Mouse (Mus musculus): ENCODE results near the gene Trappc3l. TPM values are rescaled to one million over a fixed set of nuclear protein-coding genes. Genes with fewer than 3 reads are reported as not detected.
"Not testable (repeated sequence)": the region's sequence is repeated elsewhere in the genome, so short reads cannot be mapped to it uniquely, and the experiment has no call there.

Trappc3l gene
- not detected in 2 replicates for polyA plus RNA-seq (2015; fragmentation: Nextera tagmentation; extraction: Ambion mirVana)

DNA sequence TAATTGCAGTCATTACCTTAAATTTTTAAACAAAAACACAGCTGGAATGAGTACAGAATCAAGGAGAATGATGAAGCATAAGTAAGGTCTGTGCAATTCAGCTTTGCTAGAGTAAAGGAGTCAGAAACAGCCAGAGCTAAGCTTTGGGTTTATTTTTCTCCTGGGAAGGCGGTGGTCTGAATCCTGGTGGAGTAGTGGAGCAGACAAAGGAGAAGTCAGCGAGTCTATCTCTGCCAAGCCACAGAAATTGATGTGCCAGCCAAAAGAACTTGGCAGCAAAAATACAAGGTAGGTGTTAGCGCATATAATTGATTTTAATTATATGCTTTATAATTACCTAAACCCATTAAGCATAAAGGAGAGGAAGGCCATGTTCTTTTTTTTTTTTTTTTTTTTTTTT, at the start of gene Trappc3l:
Gene Trappc3l (plus strand): TSS at position 197 of the 400 bp plus-strand sequence.
- Histone ChIP-seq H3K36me3 (no peaks in the 10 kb centered on the region), H3K4me3 (replicated peaks) (no peak within 1 kb of the TSS), H3K27me3 (replicated peaks) (no peaks in the 10 kb centered on the region), H3K9ac (no peak within 1 kb of the TSS), H3K4me2 (no peak within 1 kb of the TSS), H3K27ac (no peak within 1 kb of the TSS), H3K9me3 (no peaks in the 10 kb centered on the region), H3K4me1 (no peaks in the 10 kb centered on the region)
- ATAC-seq (ENCODE audit: insufficient read depth, low FRiP score, low read depth) = no peak
- 80% methylated on average over 3 of the region's 3 CpGs for WGBS

DNA sequence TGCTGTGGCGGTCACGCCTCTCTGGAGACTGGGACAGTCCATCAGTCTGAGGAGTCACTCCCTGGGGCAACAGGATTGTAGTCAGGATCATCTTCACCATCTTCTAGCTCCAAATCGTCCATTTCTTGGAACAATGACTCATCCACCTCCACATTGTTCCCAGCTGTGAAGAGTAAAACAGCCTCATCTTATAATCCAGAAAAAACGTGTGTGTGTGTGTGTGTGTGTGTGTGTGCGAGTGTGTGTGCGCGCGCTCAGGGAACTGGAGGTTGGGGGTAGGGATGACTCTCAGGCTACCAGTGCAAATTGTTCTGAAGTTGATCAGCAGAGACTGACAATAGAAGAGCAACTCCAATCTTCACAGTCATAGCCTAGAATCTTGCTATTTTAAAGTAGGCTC, 40.7 kb upstream of the Trappc3l start:
- H3K9ac ChIP-seq; ATAC-seq (ENCODE audit: insufficient read depth, low FRiP score, low read depth); H3K4me3 ChIP-seq (replicated peaks); H3K27me3 ChIP-seq (replicated peaks); H3K27ac ChIP-seq; H3K9me3 ChIP-seq; H3K4me1 ChIP-seq; H3K4me2 ChIP-seq: not testable (repeated sequence)
- H3K36me3 ChIP-seq = peaks cover 27% of the 10 kb centered on the region
- 90% methylated on average over 6 of the region's 8 CpGs for WGBS

DNA sequence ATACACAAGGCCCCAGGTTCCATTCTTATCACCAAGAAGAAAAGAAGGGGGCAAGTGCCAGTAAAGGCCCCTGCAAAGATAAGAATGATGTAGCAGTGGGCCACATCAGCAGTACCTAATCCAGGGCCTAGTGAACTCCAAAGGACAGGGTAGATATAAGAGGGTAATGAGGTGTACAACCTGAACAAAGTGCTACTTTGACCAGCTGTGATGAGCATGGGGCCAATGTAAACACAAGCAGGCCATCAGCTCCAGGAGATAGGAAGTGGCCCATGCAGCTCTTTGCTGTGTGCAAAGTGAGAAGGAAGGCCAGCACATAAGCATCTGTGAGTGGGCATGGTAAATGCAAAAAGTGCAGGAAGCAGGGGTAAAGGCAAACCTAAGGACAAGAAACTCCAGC, 39.0 kb upstream of the Trappc3l start:
- no peak overlapping the region for H3K27ac ChIP-seq
- no peaks in the 10 kb centered on the region for H3K27me3 ChIP-seq (replicated peaks)
- no peak overlapping the region for H3K4me2 ChIP-seq
- peaks cover 27% of the 10 kb centered on the region for H3K36me3 ChIP-seq
- no peak overlapping the region for H3K9ac ChIP-seq
- H3K4me3 ChIP-seq (replicated peaks) = no peak overlapping the region
- no peak for ATAC-seq (ENCODE audit: insufficient read depth, low FRiP score, low read depth)
- H3K9me3 ChIP-seq = no peaks in the 10 kb centered on the region
- no peaks in the 10 kb centered on the region for H3K4me1 ChIP-seq

DNA sequence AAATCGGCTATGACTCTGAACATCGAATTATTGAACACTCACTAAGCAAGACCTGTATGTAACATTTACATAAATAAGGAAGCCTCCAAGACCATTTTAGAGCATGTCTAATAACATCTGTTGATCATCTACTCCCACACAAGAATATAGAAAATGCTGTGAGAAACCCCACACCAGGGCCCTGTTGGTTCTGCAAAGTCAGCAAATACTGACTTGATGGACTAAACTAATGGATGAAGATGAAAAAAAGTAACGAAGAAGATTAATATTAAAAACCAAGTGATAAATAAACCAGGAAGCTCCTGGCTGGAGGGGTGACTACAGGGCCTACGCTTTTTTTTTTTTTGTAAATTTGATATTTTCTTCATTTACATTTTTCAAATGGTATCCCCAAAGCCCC, 24.8 kb upstream of the Trappc3l start:
- ATAC-seq (ENCODE audit: insufficient read depth, low FRiP score, low read depth) = no peak
- no peaks in the 10 kb centered on the region for H3K9me3 ChIP-seq
- H3K4me3 ChIP-seq (replicated peaks) = no peak overlapping the region
- no peak overlapping the region for H3K4me2 ChIP-seq
- no peaks in the 10 kb centered on the region; the same call in 1 of the 2 replicates for H3K36me3 ChIP-seq
- H3K27ac ChIP-seq = no peak overlapping the region
- WGBS = 91% methylated on average over 4 of the region's 4 CpGs
- H3K4me1 ChIP-seq = no peaks in the 10 kb centered on the region
- H3K27me3 ChIP-seq (replicated peaks) = no peaks in the 10 kb centered on the region
- H3K9ac ChIP-seq = no peak overlapping the region

DNA sequence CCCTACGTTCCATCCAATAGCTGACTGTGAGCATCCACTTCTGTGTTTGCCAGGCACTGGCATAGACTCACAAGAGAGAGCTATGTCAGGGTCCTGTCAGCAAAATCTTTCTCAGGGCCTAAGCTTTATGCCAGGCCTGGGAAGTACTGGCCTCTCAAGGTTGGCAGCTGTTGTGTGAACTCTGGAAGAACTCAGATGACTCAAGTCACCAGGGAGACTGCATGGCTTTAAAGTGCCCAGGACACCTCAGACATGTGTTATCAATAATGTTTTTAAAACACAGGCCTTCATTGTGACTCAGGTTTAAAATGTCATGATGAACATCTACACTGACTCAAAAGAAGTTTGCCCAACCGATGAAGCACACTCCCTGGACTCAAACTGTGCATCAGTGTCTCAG, 24.2 kb upstream of the Trappc3l start:
- 90% methylated on average over 2 of the region's 2 CpGs for WGBS
- no peak overlapping the region for H3K4me3 ChIP-seq (replicated peaks)
- H3K27me3 ChIP-seq (replicated peaks) = no peaks in the 10 kb centered on the region
- ATAC-seq (ENCODE audit: insufficient read depth, low FRiP score, low read depth) = no peak
- no peak overlapping the region for H3K9ac ChIP-seq
- no peak overlapping the region for H3K4me2 ChIP-seq
- H3K27ac ChIP-seq = no peak overlapping the region
- H3K36me3 ChIP-seq = no peaks in the 10 kb centered on the region; the same call in 1 of the 2 replicates
- no peaks in the 10 kb centered on the region for H3K9me3 ChIP-seq
- H3K4me1 ChIP-seq = peaks cover 3% of the 10 kb centered on the region

DNA sequence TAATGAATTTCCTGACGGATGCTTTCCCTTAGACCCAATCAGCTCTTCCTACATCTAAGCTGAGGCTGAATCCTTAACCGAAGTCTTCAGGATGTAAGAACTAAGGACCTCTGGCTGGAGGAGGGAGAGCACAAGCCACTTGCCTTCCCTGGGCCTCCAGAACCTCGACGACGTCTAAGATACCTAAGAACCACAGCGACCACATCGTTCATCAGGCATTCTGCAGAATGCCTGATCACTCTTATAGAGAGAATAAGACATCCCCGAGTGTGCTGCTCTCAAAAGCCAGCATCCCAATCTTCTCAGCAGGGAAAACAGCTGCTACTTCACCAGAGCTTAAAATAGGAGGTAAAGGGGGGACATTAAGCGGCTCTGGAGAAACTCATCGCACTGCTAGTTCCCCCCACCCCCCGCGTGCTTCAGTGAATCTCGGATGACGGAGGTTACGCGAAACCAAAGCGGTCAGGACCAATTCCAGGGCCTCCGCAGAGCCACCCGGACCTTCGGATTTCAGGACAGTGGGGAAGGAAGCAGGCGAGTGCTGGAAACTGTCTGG, 18.6 kb upstream of the Trappc3l start:
- H3K27ac ChIP-seq = peak overlapping the region; percentile 96
- H3K36me3 ChIP-seq = no peaks in the 10 kb centered on the region
- no peaks in the 10 kb centered on the region for H3K9me3 ChIP-seq
- peak overlapping the region; percentile 82 for H3K9ac ChIP-seq
- H3K4me3 ChIP-seq (replicated peaks) = peak overlapping the region; percentile 85
- WGBS = under 1% methylated on average over 21 of the region's 21 CpGs
- H3K4me2 ChIP-seq = peak overlapping the region; percentile 69
- no peak for ATAC-seq (ENCODE audit: insufficient read depth, low FRiP score, low read depth)
- H3K4me1 ChIP-seq = peaks cover 4% of the 10 kb centered on the region
- no peaks in the 10 kb centered on the region for H3K27me3 ChIP-seq (replicated peaks)

DNA sequence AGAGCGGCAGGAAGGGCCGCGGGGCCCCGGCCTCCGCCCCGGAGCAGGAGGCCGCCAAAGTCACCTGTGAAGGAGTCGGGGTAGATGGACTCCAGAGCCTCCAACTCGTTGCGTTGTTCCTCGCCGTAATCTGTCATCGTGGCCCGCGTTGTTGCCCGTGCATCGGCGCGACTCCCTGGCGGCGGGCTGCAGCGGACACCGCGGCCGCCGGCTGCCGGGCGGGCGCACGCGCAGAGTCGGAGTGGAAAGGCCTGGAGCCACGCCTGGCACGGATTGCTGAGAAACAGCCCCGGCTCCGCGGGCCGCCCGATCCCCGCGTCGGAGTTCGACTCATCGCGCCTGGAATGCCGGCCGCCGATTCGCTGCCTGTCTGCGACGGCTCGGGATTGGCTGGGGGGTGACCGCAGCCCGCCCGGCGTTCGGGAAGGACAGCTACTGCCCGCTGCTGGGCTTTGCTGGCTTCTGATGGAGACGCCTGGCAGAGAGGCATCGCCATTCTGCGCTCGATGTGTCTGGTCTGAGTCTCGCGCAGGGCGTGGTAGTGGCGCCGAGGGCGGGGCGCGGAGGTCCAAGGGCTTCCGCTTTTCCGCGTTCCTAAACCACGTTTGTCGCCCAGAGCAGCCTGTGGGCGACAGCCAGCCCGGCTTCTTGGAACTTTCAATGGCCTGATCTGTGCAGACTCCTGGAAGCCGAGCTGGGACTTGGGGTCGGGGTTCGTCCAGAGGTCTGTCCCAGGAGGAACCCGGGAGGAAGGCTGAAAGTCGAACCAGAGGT, 17.9 kb upstream of the Trappc3l start, which contains the start of gene Rwdd1:
Gene Rwdd1 (minus strand): TSS at position 323 of the 774 bp plus-strand sequence.
- H3K9ac ChIP-seq = peak within 1 kb of the TSS; percentile 82
- no peaks in the 10 kb centered on the region for H3K27me3 ChIP-seq (replicated peaks)
- no peaks in the 10 kb centered on the region for H3K9me3 ChIP-seq
- H3K27ac ChIP-seq = peak within 1 kb of the TSS; percentile 96
- peaks cover 4% of the 10 kb centered on the region for H3K4me1 ChIP-seq
- under 1% methylated on average over 81 of the region's 82 CpGs for WGBS
- peak; percentile 100 for ATAC-seq (ENCODE audit: insufficient read depth, low FRiP score, low read depth)
- H3K4me2 ChIP-seq = peak within 1 kb of the TSS; percentile 69
- peak within 1 kb of the TSS; percentile 85 for H3K4me3 ChIP-seq (replicated peaks)
- no peaks in the 10 kb centered on the region for H3K36me3 ChIP-seq

DNA sequence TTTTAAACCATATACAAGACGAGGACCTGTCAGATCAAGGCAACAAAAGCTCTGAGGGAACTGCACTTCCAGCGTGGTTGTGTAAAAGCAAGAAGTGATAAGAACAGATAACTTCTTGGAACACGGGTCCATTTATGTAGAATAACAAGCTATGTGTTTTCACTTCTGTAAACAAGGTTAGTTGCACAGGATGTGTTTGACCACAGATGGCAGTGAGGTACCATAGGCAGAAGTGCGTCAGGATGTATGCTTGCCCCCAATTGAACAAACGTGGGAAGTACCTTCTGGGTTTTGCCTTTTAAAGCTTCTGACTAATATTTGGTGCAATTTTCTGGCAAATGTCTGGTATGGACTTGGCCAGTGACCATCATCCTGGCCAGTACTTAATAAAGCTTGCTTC, 7.1 kb upstream of the Trappc3l start:
- no peaks in the 10 kb centered on the region for H3K27me3 ChIP-seq (replicated peaks)
- no peak for ATAC-seq (ENCODE audit: insufficient read depth, low FRiP score, low read depth)

DNA sequence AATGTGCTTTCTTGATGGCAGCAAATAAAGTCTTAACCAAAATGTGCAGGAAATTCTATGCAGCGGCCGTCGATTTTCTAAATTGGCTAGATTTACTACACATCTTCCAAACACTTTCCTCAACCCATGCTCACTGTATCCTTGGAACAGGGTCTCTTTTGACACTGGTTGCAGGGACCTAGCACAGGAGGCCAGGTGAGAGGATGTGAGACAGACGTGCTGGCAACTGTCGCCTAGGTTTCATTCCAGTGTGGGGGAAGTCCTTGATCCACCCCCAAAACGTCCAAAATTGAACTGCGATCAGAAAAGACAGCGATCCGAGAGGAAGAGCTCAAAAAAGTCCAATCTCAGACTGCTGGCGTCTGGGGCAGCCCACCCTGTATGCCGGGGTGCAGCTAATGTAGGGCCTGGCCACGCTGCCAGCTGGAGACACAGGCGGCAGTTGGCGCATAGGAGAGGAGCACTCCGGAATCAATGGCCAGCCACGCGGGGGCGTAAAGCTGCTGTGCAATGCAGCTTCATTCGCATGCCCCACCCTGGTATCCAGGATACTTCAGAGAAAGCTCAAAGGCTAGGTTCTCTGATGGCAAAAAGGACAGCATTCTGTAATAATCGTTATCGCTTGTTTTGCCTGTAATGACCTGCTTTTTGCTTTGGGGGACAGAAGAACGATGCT, 3.6 kb upstream of the Trappc3l start:
- 20% methylated on average over 22 of the region's 22 CpGs for WGBS
- H3K4me3 ChIP-seq (replicated peaks) = peak overlapping the region; percentile 11; the same call in 1 of the 2 replicates

More for the DNA sequence above, 7.1 kb upstream of the Trappc3l start:
- Histone ChIP-seq H3K27ac (no peak overlapping the region), H3K36me3 (no peaks in the 10 kb centered on the region), H3K9me3 (no peaks in the 10 kb centered on the region), H3K9ac (no peak overlapping the region), H3K4me2 (no peak overlapping the region), H3K4me3 (replicated peaks) (no peak overlapping the region), H3K4me1 (no peaks in the 10 kb centered on the region)
- 60% methylated on average over 5 of the region's 5 CpGs for WGBS

DNA sequence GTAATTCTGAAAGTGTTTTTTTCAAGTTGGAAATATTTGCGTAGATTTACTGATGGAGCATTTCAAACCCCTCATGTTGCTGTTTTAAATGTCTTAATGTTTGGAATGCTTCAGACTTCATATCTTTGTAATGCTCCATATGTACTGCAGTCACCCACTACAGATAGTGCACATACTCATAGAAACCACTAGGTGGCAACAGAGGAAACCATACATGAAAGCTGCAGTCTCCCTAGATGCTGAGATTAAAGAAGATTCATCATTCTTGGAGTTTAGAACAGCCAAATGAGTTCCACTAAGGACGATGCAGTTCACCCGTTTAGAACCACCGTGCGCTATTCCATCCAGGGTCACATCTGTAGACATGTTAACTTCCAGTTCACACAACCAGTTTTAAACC, 810 bp upstream of the Trappc3l start:
- 12% methylated on average over 5 of the region's 5 CpGs for WGBS
- Histone ChIP-seq H3K27ac (no peak overlapping the region), H3K4me2 (no peak overlapping the region), H3K9me3 (no peaks in the 10 kb centered on the region), H3K27me3 (replicated peaks) (no peaks in the 10 kb centered on the region), H3K9ac (no peak overlapping the region), H3K4me1 (no peaks in the 10 kb centered on the region), H3K36me3 (no peaks in the 10 kb centered on the region), H3K4me3 (replicated peaks) (no peak overlapping the region)
- no peak for ATAC-seq (ENCODE audit: insufficient read depth, low FRiP score, low read depth)

More for the DNA sequence above, 3.6 kb upstream of the Trappc3l start:
- Histone ChIP-seq H3K4me1 (no peaks in the 10 kb centered on the region), H3K27ac (no peak overlapping the region), H3K27me3 (replicated peaks) (no peaks in the 10 kb centered on the region), H3K36me3 (no peaks in the 10 kb centered on the region), H3K9ac (no peak overlapping the region), H3K4me2 (peak overlapping the region; percentile 50), H3K9me3 (no peaks in the 10 kb centered on the region)
- peak; percentile 39; the same call in 1 of the 2 replicates for ATAC-seq (ENCODE audit: insufficient read depth, low FRiP score, low read depth)

DNA sequence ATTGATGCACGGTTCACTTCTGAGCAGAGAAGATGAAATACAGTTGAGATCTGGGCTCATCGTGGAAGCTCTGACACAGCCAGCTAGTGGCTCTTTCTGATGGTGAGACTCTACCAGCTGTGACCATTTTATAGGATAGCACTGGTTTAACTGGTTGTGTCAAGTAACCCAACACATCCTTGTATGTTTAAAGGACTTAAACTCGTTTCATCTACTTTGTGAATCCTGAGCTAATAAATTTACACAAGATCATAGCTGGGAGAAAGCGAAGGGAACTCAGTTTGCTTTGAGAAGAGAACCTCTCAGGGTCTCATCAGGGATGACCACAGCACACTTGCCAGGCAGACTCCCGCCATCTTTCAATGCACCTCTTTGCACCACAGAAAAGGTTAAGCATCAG, 6.8 kb downstream of the Trappc3l start, which contains the start of gene Calhm4:
Gene Calhm4 (minus strand): TSS at position 101 of the 400 bp plus-strand sequence.
- 79% methylated on average over 5 of the region's 5 CpGs for WGBS
- H3K27me3 ChIP-seq (replicated peaks) = no peaks in the 10 kb centered on the region
- no peak for ATAC-seq (ENCODE audit: insufficient read depth, low FRiP score, low read depth)

DNA sequence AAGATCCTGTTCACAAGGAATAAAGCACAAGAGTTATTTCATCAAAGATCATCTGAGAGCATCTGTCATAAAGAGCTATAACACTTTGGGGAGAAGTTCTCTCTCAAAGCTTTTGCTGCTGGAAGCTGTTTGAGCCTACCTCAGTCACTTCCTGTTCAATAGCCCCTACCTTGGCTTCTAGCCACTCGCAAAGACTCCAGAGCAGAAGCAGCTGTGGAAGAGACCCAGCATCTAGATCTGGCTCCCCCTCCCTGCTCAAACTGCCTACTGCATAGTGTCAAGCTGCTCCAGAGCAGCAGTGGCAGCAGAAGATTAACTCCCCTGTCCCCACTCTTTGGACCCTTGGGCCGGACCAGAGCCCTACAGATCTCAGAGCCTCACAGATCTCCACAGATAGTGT, 16.6 kb downstream of the Trappc3l start:
- ATAC-seq (ENCODE audit: insufficient read depth, low FRiP score, low read depth) = no peak
- Histone ChIP-seq H3K4me3 (replicated peaks) (no peak overlapping the region), H3K36me3 (no peaks in the 10 kb centered on the region), H3K27ac (no peak overlapping the region), H3K27me3 (replicated peaks) (no peaks in the 10 kb centered on the region), H3K4me1 (no peaks in the 10 kb centered on the region), H3K4me2 (no peak overlapping the region), H3K9ac (no peak overlapping the region), H3K9me3 (no peaks in the 10 kb centered on the region)
- WGBS = 61% methylated on average over 2 of the region's 2 CpGs

More for the DNA sequence above, 6.8 kb downstream of the Trappc3l start, which contains the start of gene Calhm4:
- Histone ChIP-seq H3K4me3 (replicated peaks) (no peak within 1 kb of the TSS), H3K4me2 (no peak within 1 kb of the TSS), H3K9ac (no peak within 1 kb of the TSS), H3K4me1 (no peaks in the 10 kb centered on the region), H3K27ac (no peak within 1 kb of the TSS), H3K9me3 (no peaks in the 10 kb centered on the region), H3K36me3 (no peaks in the 10 kb centered on the region)
